Mouse (Mus musculus) intestine, embryonic 14.5 days (tissue): ENCODE data around the gene Zfp286. TPM values are rescaled to one million over a fixed set of nuclear protein-coding genes. Genes with fewer than 3 reads are reported as not detected.

ENCODE experiments used
- ATAC-seq: fragments of 200-750 bp; cut with Nextera tagmentation; replicated peaks from 2 replicates; pipeline ENCODE4 v1.8.0; 2017; ENCODE audit warnings: low read depth, moderate number of reproducible peaks, moderate TSS enrichment, moderate library complexity; ENCODE audit not compliant: low FRiP score, low TSS enrichment
- DNase-seq: peaks from one replicate; pipeline ENCODE4 v3.0.0-alpha.2; 2018; ENCODE audit warnings: low spot score
- H3K27ac ChIP-seq: fragments of 300-500 bp; sonication (generic); 2 replicates; pipeline ENCODE4 v1.5.1; 2014; ENCODE audit warnings: low read depth, mild to moderate bottlenecking, control low read depth
- H3K27me3 ChIP-seq: fragments of 300-500 bp; sonication (generic); replicated peaks from 2 replicates; pipeline ENCODE4 v1.6.1; 2014; ENCODE audit warnings: low read length, control low read depth; ENCODE audit not compliant: control insufficient read depth, insufficient read depth
- H3K36me3 ChIP-seq: fragments of 300-500 bp; sonication (generic); 2 replicates; pipeline ENCODE4 v1.6.1; 2014; ENCODE audit warnings: low read length, control low read depth; ENCODE audit not compliant: control insufficient read depth, insufficient read depth
- H3K4me1 ChIP-seq: fragments of 300-500 bp; sonication (generic); replicated peaks from 2 replicates; pipeline ENCODE4 v1.6.1; 2014; ENCODE audit warnings: low read length, control low read depth, mixed read lengths; ENCODE audit not compliant: control insufficient read depth, insufficient read depth
- H3K4me2 ChIP-seq: fragments of 300-500 bp; sonication (generic); 2 replicates; pipeline ENCODE4 v1.6.1; 2014; ENCODE audit warnings: low read length
- H3K4me3 ChIP-seq: fragments of 300-500 bp; sonication (generic); 2 replicates; pipeline ENCODE4 v1.5.1; 2014; ENCODE audit warnings: low read depth, low read length, control low read depth, mixed read lengths
- H3K9ac ChIP-seq: fragments of 300-500 bp; sonication (generic); 2 replicates; pipeline ENCODE4 v1.6.1; 2014; ENCODE audit warnings: mild to moderate bottlenecking, low read length
- H3K9me3 ChIP-seq: fragments of 300-500 bp; sonication (generic); 2 replicates; pipeline ENCODE4 v1.6.1; 2016; ENCODE audit warnings: low read length, control low read depth; ENCODE audit not compliant: control insufficient read depth
- whole genome bisulfite sequencing: fragments of 180-500 bp; shearing (Covaris S2); extraction: QIAGEN DNeasy Blood & Tissue Kit; methylation state at CpG from one replicate; pipeline ENCODE4 v1.1.7; 2014; 5-methylcytosine and 5-hydroxymethylcytosine counted together
- polyA plus RNA-seq: library from polyadenylated mRNA; unstranded; fragments of >200 nt; fragmentation: Nextera tagmentation; extraction: Ambion mirVana; gene quantifications from 2 replicates; pipeline ENCODE4 v1.2.1, GENCODE M21; 2014

Zfp286 gene
- polyA plus RNA-seq, result 19.3 and 20.3 TPM in 2 replicates

DNA sequence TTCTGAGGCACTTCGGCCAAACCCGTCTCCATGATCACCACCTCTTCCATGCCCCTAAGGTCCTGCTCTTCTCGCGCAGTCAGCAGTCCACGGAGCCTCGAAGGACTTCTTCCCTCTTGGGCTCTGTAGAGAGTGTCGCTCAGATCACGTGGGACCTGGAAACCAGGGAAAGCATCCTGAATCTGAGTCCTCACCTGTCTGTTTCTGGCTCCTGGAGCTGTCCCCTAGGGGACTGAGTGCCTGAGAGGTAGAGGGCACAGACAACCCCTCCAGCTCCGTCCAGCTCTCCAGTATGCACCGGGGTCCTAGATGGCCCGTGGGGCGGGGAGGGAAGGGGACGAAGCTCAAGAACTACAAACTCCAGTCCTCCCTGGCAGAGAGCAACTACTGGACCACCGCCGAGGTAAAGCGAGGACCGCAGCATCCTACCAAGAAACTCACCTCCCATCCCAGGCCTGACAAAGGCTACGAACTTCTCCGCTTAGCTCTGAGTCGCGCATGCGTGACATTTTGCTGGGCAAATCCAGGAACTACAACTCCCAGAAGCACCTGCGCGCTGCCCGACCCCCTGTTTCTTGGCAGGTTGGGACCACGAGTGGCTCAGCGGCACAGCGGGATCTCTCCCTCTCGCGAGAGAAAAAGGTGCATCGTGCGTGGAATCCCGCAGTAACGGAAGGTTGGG, at the start of gene Zfp286:
Zfp286 (minus strand) TSS at position 528 of the 682 bp plus-strand sequence.
- 6% methylated on average over 34 of the region's 34 CpGs for WGBS
- ATAC-seq, result peak; percentile 94
- H3K9me3 ChIP-seq, result no peaks in the 10 kb centered on the region

DNA sequence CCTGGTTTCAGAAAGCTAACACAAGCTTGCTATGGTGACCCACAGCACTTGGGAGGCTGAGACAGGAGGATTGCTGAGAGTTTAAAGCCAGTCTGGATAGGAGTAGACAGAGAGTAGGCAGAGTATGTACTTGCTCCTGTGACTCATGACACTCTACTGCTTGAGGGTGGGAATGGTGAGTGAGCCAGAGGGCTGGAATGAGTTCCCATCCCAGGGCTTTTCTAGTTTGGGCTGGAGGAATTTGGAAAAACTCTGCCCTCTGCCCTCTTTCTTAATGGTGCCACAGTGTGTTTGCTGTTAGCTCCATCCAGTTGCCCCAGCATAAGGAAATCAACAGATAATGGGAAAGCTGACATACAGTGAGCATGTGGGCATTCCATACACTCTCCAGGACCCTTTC, 42.6 kb upstream of the Zfp286 start:
- H3K9ac ChIP-seq, result no peak overlapping the region
- H3K4me3 ChIP-seq, result no peak overlapping the region
- H3K4me1 ChIP-seq, result no peaks in the 10 kb centered on the region
- H3K4me2 ChIP-seq, result no peak overlapping the region
- H3K27me3 ChIP-seq, result no peaks in the 10 kb centered on the region
- H3K27ac ChIP-seq, result no peak overlapping the region
- DNase-seq (no peak), ATAC-seq (no peak)
- peaks cover 37% of the 10 kb centered on the region for H3K36me3 ChIP-seq
- H3K9me3 ChIP-seq, result no peaks in the 10 kb centered on the region

More for the DNA sequence above, at the start of gene Zfp286:
- H3K36me3 ChIP-seq, result peaks cover 13% of the 10 kb centered on the region
- peak within 1 kb of the TSS; percentile 69 for H3K9ac ChIP-seq
- H3K4me2 ChIP-seq, result peak within 1 kb of the TSS; percentile 61
- DNase-seq, result peak; percentile 92
- H3K27ac ChIP-seq, result no peak within 1 kb of the TSS
- peak within 1 kb of the TSS; percentile 48 for H3K4me3 ChIP-seq
- no peaks in the 10 kb centered on the region for H3K27me3 ChIP-seq
- H3K4me1 ChIP-seq, result peaks cover 3% of the 10 kb centered on the region; the same call in 1 of the 2 replicates

DNA sequence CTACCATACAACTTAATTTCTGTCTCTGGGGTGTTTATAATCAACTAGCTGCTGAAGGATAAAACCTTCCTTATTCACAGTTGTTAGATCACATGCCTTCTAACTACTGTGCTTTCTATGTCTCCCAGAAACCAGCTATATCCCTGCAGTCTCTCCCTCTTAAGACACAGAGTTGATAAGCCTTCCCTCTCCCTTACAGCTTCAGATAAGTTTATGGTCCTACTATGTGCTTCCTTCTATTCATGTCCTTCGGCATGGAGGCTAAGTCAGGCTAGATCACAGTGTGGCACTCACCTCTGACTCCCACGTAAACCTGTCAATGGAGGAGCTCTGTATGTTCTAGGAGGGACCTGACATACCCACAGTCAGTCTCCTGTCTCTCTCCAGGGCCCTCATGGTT, 41.1 kb upstream of the Zfp286 start:
- no peak overlapping the region for H3K4me2 ChIP-seq
- H3K27me3 ChIP-seq, result no peaks in the 10 kb centered on the region
- H3K9ac ChIP-seq, result no peak overlapping the region
- peaks cover 24% of the 10 kb centered on the region for H3K36me3 ChIP-seq
- no peak overlapping the region for H3K27ac ChIP-seq
- no peaks in the 10 kb centered on the region for H3K9me3 ChIP-seq
- ATAC-seq, result no peak
- WGBS, result 84% methylated on average over 2 of the region's 2 CpGs
- DNase-seq, result no peak
- peaks cover 3% of the 10 kb centered on the region; the same call in 1 of the 2 replicates for H3K4me1 ChIP-seq
- no peak overlapping the region for H3K4me3 ChIP-seq

DNA sequence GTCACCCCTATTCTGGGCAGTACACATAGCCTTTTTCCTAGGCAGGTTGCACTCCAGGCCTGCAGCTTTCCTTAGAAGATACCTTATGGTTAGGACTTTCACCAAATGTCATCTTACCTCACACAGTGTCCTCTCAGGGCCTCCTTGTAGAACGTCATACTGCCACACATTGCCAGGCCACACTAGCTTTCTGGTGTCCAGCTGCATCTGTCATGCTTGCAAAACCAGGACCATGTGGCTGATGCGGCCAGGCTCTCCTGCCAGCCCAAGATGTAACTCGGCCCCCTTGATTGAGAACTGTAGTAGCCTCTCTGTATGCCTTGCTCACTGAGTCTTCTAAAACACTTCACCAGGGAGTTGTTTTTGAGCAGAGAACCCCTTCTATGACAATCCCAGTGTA, 38.6 kb upstream of the Zfp286 start:
- Histone ChIP-seq H3K9me3 (no peaks in the 10 kb centered on the region), H3K4me3 (no peak overlapping the region), H3K4me1 (peaks cover 3% of the 10 kb centered on the region; the same call in 1 of the 2 replicates), H3K4me2 (no peak overlapping the region), H3K27me3 (no peaks in the 10 kb centered on the region), H3K27ac (no peak overlapping the region), H3K36me3 (peaks cover 18% of the 10 kb centered on the region), H3K9ac (no peak overlapping the region)
- WGBS, result 73% methylated on average over 3 of the region's 3 CpGs
- DNase-seq (no peak), ATAC-seq (no peak)

DNA sequence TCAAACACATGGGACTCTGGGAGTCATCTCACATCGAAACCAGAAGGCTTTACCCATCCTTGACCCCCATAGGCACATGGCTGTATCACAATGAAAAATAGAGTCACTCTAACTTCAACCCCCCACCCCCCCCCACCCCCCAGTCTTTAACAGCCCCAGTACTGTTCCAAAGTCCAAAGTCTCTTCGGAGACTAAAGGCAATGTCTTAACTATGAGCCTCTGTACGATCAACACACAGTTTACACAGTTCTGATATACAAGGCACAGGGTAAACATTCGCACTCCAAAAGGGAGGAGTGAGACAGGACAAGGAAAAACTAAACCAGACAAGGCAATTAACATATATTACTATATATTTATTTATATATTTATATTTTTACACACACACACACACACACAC, 37.9 kb upstream of the Zfp286 start:
- 72% methylated on average over 4 of the region's 4 CpGs for WGBS
- no peak overlapping the region for H3K4me3 ChIP-seq
- ATAC-seq (no peak), DNase-seq (no peak)
- H3K36me3 ChIP-seq, result peaks cover 18% of the 10 kb centered on the region
- H3K4me2 ChIP-seq, result no peak overlapping the region
- H3K4me1 ChIP-seq, result peaks cover 3% of the 10 kb centered on the region; the same call in 1 of the 2 replicates
- H3K9ac ChIP-seq, result no peak overlapping the region
- H3K27ac ChIP-seq, result no peak overlapping the region
- H3K27me3 ChIP-seq, result no peaks in the 10 kb centered on the region
- H3K9me3 ChIP-seq, result no peaks in the 10 kb centered on the region

DNA sequence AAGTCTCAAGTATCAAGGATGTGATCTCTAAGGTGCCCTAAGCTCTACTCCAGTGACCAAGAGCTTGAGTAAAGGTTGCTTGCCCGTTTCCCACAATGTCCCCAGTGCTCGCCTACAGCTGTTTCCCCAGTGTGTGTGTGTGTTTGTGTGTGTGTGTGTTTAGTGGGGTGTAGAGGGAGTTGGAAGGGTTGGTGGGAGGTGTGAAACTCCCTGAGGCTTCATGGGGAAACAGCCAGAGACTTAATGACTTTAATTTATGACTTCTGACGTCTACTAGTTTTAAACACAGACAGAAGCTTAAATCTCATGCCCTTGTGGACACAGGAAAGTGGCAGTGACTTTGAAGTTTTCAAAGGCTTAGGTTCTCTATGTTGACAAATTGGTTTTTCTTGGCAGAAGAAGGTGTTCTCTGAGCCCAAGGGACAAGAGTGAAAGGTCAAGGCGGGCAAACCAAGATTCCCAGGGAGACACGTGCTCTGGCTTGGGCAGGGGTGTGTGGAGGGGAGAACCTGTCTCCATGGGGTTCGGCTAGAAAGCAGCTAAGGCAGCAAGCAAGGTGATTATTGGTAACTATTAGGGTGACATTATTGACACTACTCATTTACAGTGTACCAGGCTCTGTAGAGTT, 37.0 kb upstream of the Zfp286 start:
- no peak for ATAC-seq
- DNase-seq, result no peak
- H3K4me3 ChIP-seq, result no peak overlapping the region
- H3K9me3 ChIP-seq, result no peaks in the 10 kb centered on the region
- H3K27me3 ChIP-seq, result no peaks in the 10 kb centered on the region
- H3K4me1 ChIP-seq, result peaks cover 9% of the 10 kb centered on the region; the same call in 1 of the 2 replicates
- peaks cover 14% of the 10 kb centered on the region; the same call in 1 of the 2 replicates for H3K36me3 ChIP-seq
- H3K27ac ChIP-seq, result no peak overlapping the region
- 55% methylated on average over 6 of the region's 6 CpGs for WGBS
- H3K9ac ChIP-seq, result no peak overlapping the region
- no peak overlapping the region for H3K4me2 ChIP-seq

DNA sequence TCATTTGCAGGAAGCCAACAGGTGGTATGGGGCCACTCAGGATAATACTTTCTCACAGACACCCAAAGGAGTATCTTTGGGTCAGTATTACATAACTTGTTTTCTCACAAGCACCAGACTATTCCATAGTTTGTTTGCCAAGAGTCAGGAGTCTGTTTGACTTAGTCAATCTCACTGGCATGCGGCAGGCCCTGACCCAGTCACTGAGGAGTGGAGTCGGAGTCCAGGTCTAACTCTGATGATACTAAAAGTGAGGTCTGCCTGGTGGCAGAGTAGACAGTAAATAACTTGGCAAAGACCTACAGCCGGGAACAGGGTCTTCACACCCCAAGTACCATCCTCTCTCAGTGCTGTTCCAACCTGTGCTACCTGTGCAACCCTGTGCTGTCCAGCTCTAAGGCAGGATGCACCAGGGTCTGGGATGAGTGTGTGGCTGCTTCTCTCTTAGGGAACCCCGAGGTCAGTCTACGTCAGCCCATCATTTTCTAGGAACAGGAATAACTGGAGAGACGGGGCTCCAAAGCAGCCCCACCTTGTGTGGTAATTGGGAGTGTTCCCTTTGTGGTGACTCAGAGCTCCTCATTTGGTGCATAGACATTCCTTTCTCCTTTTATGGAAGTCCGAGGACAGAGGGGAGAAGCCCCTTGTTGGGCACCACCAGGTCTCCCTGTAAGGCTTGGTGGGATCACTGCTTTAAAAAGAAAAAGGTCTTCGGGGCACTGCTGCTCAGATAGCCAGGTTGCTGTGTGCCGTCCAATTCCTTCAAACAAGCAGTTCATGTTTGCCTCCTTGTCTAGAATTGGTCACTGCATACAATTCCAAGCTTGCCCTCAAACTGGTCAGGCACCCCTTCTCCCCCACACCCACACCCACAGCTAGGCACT, 36.2 kb upstream of the Zfp286 start:
- DNase-seq, result no peak
- no peak overlapping the region for H3K27ac ChIP-seq
- H3K9ac ChIP-seq, result no peak overlapping the region

DNA sequence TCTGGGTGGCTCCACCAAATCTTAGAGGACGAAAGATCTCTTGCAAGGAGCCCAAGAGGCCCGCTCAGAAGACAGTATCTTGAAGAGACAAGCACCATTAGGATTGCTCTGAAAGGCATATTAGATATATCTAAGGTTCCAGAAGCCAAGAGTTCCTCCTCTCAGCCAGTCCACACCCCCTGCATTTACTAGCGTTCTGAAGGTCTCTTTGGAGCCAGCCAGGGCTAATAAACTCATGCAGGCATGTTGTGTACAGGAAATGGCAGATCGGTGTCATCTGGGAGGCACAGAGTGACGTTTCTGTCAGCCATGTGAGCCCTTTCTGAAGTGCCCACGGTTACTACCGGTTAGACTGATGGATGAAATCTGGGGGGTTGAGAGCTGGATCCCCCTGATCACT, 34.9 kb upstream of the Zfp286 start:
- WGBS, result 60% methylated on average over 7 of the region's 7 CpGs
- Histone ChIP-seq H3K4me2 (no peak overlapping the region), H3K9me3 (no peaks in the 10 kb centered on the region), H3K9ac (no peak overlapping the region), H3K36me3 (peaks cover 4% of the 10 kb centered on the region; the same call in 1 of the 2 replicates), H3K4me3 (no peak overlapping the region), H3K4me1 (peaks cover 14% of the 10 kb centered on the region; the same call in 1 of the 2 replicates), H3K27me3 (no peaks in the 10 kb centered on the region), H3K27ac (no peak overlapping the region)
- no peak for DNase-seq
- ATAC-seq, result no peak

More for the DNA sequence above, 36.2 kb upstream of the Zfp286 start:
- Histone ChIP-seq H3K27me3 (no peaks in the 10 kb centered on the region), H3K9me3 (no peaks in the 10 kb centered on the region), H3K4me1 (peaks cover 9% of the 10 kb centered on the region; the same call in 1 of the 2 replicates), H3K36me3 (peaks cover 11% of the 10 kb centered on the region; the same call in 1 of the 2 replicates), H3K4me2 (no peak overlapping the region), H3K4me3 (no peak overlapping the region)
- ATAC-seq, result no peak
- 78% methylated on average over 9 of the region's 9 CpGs for WGBS
